Mouse (Mus musculus): ENCODE data around the gene Polr3f. TPM values are rescaled to one million over a fixed set of nuclear protein-coding genes. Genes with fewer than 3 reads are reported as not detected.

Gene Polr3f
- polyA plus RNA-seq, 2 experiments: 5.8 to 7.5 TPM

GRCm38 (mm10) chr2:144527821-144528174 lies 280 bp downstream of the Polr3f start:
- Histone ChIP-seq H3K9ac (replicated peaks) (peak overlapping the region; percentile 63), H3K4me3 (ENCODE audit: insufficient read depth in 1 of 2, low read depth in 2 of 2, low read length in 2 of 2) (peak overlapping the region; percentile 76 to 89), H3K9me3 (ENCODE audit: control insufficient read depth, low read length) (no peaks in the 10 kb centered on the region), H3K36me3 (replicated peaks; ENCODE audit: control insufficient read depth, insufficient read depth, low read depth) (peaks cover 8% of the 10 kb centered on the region; the same call in 1 of the 2 replicates), H3K27ac (no peak overlapping the region), H3K4me2 (ENCODE audit: low read depth) (peak overlapping the region; percentile 89), H3K4me1 (replicated peaks; ENCODE audit: control insufficient read depth in 2 of 2, insufficient read depth in 2 of 2, low read length in 1 of 2) (peaks cover 5 to 9% of the 10 kb centered on the region in 2 experiments; a peak in 3 of 4 replicates), H3K27me3 (ENCODE audit: control insufficient read depth, insufficient read depth, low read length) (peaks cover 8% of the 10 kb centered on the region)
- ATAC-seq (ENCODE audit: insufficient read depth): peak; percentile 44
- WGBS (ENCODE audit: insufficient replicate concordance): under 1% methylated on average over 25 of the region's 25 CpGs
- DNase-seq (ENCODE audit: low read depth in 3 of 3, low spot score in 3 of 3): no peak
- TF ChIP-seq CTCF (IDR thresholded peaks at IDR 0.05; ENCODE audit: low read depth): no peak
- TF ChIP-seq EP300 (IDR thresholded peaks at IDR 0.05; ENCODE audit: low read depth): no peak

DNA sequence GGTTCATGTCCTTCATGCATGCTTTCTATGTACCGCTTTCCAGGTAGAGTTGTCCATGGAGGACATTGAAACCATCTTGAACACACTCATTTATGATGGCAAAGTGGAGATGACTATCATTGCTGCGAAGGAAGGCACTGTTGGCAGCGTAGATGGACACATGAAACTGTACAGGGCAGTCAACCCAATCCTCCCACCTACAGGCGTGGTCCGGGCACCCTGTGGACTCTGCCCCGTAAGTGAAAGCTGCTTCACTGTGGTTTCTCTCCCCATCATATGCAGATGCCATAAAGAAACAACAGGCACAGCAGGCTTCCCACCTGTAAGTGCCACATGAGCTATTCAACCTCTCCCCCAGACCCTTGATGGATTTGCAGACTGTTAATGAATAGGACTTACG lies 9.6 kb downstream of the Polr3f start:
- DNase-seq (ENCODE audit: low read depth in 3 of 3, low spot score in 3 of 3): no peak
- WGBS (ENCODE audit: insufficient replicate concordance): 82% methylated on average over 7 of the region's 7 CpGs
- peaks cover 45% of the 10 kb centered on the region for H3K36me3 ChIP-seq (replicated peaks; ENCODE audit: control insufficient read depth, insufficient read depth, low read depth)
- ATAC-seq (ENCODE audit: insufficient read depth): no peak
- no peak overlapping the region for H3K4me3 ChIP-seq (ENCODE audit: insufficient read depth in 1 of 2, low read depth in 2 of 2, low read length in 2 of 2)
- H3K4me2 ChIP-seq (ENCODE audit: low read depth): no peak overlapping the region
- H3K4me1 ChIP-seq (replicated peaks; ENCODE audit: control insufficient read depth in 2 of 2, insufficient read depth in 2 of 2, low read length in 1 of 2): no peaks in the 10 kb centered on the region
- H3K27me3 ChIP-seq (ENCODE audit: control insufficient read depth, insufficient read depth, low read length): no peaks in the 10 kb centered on the region
- no peak for TF ChIP-seq CTCF (IDR thresholded peaks at IDR 0.05; ENCODE audit: low read depth)
- TF ChIP-seq EP300 (IDR thresholded peaks at IDR 0.05; ENCODE audit: low read depth): no peak
- H3K27ac ChIP-seq: no peak overlapping the region
- H3K9me3 ChIP-seq (ENCODE audit: control insufficient read depth, low read length): no peaks in the 10 kb centered on the region
- H3K9ac ChIP-seq (replicated peaks): no peak overlapping the region

DNA sequence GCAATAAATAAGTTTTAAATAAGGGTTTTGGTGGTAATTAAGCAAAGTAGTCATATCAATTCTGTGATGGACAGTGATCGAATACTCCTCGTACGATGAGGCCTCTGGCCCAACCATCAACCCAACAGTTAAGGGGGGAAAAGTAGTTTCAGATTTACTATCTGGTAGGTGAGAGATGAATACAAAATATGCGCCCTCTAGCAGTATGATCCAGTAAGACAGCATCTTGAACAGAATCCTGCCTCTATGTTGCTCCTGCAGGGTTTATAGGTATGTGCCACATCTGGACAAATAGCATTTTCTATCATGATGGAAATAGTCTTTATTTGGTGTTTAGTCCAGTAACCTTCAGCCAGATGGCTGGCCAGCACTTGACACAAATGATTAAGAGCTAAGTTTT lies 13.7 kb downstream of the Polr3f start:
- peaks cover 19% of the 10 kb centered on the region for H3K36me3 ChIP-seq (replicated peaks; ENCODE audit: control insufficient read depth, insufficient read depth, low read depth)
- 80% methylated on average over 4 of the region's 4 CpGs for WGBS (ENCODE audit: insufficient replicate concordance)

DNA sequence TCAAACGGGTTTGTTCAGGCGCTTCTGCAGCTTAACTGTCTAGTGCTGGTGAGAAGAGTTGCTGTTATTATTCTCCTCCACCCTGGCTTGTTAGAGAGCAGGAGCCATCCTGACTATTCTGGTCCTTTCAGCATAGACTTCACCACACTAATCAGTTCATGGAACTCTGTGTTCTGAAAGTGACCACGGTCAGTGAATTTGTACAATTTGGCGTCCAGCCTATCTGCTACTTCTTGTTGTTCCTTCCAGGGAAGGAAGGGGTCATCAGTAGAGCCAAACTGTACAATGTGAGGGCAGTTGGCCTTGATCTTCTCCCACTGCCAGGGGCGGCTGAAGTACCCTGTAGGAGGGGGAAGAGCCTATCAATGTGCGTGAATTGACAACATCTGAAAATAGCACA lies 16.2 kb downstream of the Polr3f start:
- Histone ChIP-seq H3K27me3 (ENCODE audit: control insufficient read depth, insufficient read depth, low read length) (no peaks in the 10 kb centered on the region), H3K4me2 (ENCODE audit: low read depth) (no peak overlapping the region), H3K27ac (no peak overlapping the region), H3K4me1 (replicated peaks; ENCODE audit: control insufficient read depth in 2 of 2, insufficient read depth in 2 of 2, low read length in 1 of 2) (no peaks in the 10 kb centered on the region), H3K4me3 (ENCODE audit: insufficient read depth in 1 of 2, low read depth in 2 of 2, low read length in 2 of 2) (no peak overlapping the region), H3K36me3 (replicated peaks; ENCODE audit: control insufficient read depth, insufficient read depth, low read depth) (peaks cover 3% of the 10 kb centered on the region), H3K9me3 (ENCODE audit: control insufficient read depth, low read length) (no peaks in the 10 kb centered on the region), H3K9ac (replicated peaks) (no peak overlapping the region)
- TF ChIP-seq EP300 (IDR thresholded peaks at IDR 0.05; ENCODE audit: low read depth) (no peak), CTCF (IDR thresholded peaks at IDR 0.05; ENCODE audit: low read depth) (no peak)
- no peak for DNase-seq (ENCODE audit: low read depth in 3 of 3, low spot score in 3 of 3)
- WGBS (ENCODE audit: insufficient replicate concordance): 66% methylated on average over 6 of the region's 6 CpGs
- no peak for ATAC-seq (ENCODE audit: insufficient read depth)

More for the DNA sequence above, 13.7 kb downstream of the Polr3f start:
- H3K9me3 ChIP-seq (ENCODE audit: control insufficient read depth, low read length): no peaks in the 10 kb centered on the region
- H3K27me3 ChIP-seq (ENCODE audit: control insufficient read depth, insufficient read depth, low read length): no peaks in the 10 kb centered on the region
- no peak overlapping the region for H3K9ac ChIP-seq (replicated peaks)
- no peak overlapping the region for H3K4me3 ChIP-seq (ENCODE audit: insufficient read depth in 1 of 2, low read depth in 2 of 2, low read length in 2 of 2)
- no peak overlapping the region for H3K27ac ChIP-seq
- H3K4me1 ChIP-seq (replicated peaks; ENCODE audit: control insufficient read depth in 2 of 2, insufficient read depth in 2 of 2, low read length in 1 of 2): no peaks in the 10 kb centered on the region
- no peak for TF ChIP-seq EP300 (IDR thresholded peaks at IDR 0.05; ENCODE audit: low read depth)
- TF ChIP-seq CTCF (IDR thresholded peaks at IDR 0.05; ENCODE audit: low read depth): 0 out of 2 replicates have a peak, but pooled peaks have one; percentile 11
- no peak for DNase-seq (ENCODE audit: low read depth in 3 of 3, low spot score in 3 of 3)
- no peak for ATAC-seq (ENCODE audit: insufficient read depth)
- H3K4me2 ChIP-seq (ENCODE audit: low read depth): no peak overlapping the region

GRCm38 (mm10) chr2:144544630-144545029 lies 17.1 kb downstream of the Polr3f start:
- Histone ChIP-seq H3K4me1 (replicated peaks; ENCODE audit: control insufficient read depth in 2 of 2, insufficient read depth in 2 of 2, low read length in 1 of 2) (no peaks in the 10 kb centered on the region), H3K4me2 (ENCODE audit: low read depth) (no peak overlapping the region), H3K27me3 (ENCODE audit: control insufficient read depth, insufficient read depth, low read length) (no peaks in the 10 kb centered on the region), H3K4me3 (ENCODE audit: insufficient read depth in 1 of 2, low read depth in 2 of 2, low read length in 2 of 2) (no peak overlapping the region), H3K9me3 (ENCODE audit: control insufficient read depth, low read length) (no peaks in the 10 kb centered on the region), H3K9ac (replicated peaks) (no peak overlapping the region), H3K36me3 (replicated peaks; ENCODE audit: control insufficient read depth, insufficient read depth, low read depth) (no peaks in the 10 kb centered on the region; the same call in 1 of the 2 replicates), H3K27ac (no peak overlapping the region)
- TF ChIP-seq EP300 (IDR thresholded peaks at IDR 0.05; ENCODE audit: low read depth) (no peak), CTCF (IDR thresholded peaks at IDR 0.05; ENCODE audit: low read depth) (no peak)
- ATAC-seq (ENCODE audit: insufficient read depth): no peak
- 69% methylated on average over 6 of the region's 6 CpGs for WGBS (ENCODE audit: insufficient replicate concordance)
- DNase-seq (ENCODE audit: low read depth in 3 of 3, low spot score in 3 of 3): no peak
